Mouse (Mus musculus) spleen, postnatal 4 days (tissue): Measurements from ENCODE around the gene Pgrmc1.
A peak's percentile ranks its signal among the peaks of the same experiment; 100 is the strongest.

Experiments used
- DNase-seq, 2 experiments: peaks; one replicate each; pipeline ENCODE4 v3.0.0; 2022; ENCODE audit warnings: low spot score in 2 of 2

Pgrmc1 gene

DNA sequence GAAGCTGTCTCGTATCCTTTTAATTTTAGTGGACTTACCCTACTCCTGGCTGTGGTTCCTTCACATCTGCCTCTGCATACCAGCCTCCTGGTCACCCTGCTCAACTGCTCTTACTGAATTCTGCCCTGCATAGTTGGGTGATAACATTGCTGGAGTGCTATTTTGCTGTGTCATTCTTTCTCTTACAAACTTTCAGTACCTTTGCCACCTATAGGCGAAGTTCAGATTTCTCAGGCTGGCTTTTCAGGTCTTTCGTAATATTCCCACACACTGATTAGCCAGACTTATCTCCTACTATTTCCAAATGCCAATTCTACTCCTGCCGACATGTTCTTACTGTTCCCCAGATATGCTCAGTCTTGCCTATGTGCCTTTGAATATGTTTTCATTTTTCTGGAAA is 6.0 kb downstream of the Pgrmc1 start:
- DNase-seq = no peak

DNA sequence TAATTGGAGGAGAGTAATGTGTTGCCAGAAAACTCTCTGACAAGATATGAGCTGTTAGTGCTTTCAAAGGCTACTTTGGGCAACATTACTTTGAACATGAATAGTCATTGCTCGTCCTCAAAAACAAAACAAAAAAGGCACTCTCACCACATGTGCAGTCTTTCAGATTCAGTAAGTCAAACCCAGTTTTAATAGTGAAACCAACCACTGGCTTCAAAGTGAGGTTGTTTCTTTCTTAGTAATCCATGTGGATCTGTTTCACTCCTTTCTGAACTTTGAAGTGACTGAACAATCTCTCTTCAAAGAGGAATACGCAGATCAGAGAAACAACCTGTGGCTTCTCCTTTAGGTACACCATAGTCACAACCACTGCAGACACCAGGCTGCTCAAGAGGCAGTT is 11.1 kb downstream of the Pgrmc1 start:
- DNase-seq = no peak

DNA sequence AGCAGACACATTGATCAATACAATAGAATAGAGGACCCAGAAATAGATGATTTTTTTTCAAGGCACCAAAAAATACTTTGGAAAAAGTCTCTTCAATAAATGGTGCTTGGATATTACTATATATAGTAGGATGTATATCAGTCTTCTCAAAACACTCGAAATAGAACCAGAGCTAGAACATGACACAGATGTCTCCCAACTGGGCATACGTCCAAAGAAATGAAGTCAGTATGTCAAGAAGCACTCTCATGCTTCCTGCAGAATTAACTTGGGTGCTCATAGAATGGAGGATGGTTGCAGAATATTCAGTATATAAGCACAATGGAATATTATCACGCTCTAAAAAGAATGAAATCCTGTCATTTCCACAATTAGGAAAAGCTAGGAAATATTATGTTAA is 30.1 kb downstream of the Pgrmc1 start:
- DNase-seq = no peak

DNA sequence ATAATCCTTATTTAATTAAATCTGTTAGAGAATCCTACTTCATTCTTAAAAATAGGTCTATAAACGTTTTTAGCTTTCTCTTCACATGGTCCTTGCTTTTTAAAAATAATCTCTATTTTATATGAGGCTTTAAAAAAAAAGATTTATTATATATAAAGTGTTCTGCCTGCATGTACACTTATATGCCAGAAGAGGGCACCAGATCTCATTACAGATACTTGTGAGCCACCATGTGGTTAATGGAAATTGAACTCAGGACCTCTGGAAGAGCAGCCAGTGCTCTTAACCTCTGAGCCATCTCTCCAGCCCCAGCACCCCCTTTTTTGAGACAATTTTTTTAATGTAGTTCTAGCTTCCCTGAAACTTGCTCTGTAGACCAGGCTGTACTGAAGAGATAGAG is 32.8 kb downstream of the Pgrmc1 start:
- no peak for DNase-seq

DNA sequence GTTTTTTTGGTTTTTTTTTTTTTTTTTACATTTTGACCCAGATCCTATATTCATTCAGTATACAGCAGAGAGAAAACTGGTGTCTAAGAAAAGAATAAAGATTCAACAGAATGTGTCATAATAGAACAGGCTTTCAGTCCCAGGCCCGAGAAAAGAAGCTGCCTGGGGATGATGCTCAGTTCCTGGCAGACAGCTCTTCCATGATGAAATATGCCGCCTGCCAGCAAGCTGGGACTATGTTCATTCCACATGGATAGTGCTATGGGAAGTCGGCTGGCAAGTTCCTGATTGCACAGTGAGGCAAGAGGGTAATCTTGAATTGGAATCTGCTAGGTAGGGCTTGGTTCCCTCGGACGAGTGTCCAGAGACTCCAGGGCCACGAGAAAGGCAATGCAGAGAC is 42.0 kb downstream of the Pgrmc1 start:
- DNase-seq = no peak

DNA sequence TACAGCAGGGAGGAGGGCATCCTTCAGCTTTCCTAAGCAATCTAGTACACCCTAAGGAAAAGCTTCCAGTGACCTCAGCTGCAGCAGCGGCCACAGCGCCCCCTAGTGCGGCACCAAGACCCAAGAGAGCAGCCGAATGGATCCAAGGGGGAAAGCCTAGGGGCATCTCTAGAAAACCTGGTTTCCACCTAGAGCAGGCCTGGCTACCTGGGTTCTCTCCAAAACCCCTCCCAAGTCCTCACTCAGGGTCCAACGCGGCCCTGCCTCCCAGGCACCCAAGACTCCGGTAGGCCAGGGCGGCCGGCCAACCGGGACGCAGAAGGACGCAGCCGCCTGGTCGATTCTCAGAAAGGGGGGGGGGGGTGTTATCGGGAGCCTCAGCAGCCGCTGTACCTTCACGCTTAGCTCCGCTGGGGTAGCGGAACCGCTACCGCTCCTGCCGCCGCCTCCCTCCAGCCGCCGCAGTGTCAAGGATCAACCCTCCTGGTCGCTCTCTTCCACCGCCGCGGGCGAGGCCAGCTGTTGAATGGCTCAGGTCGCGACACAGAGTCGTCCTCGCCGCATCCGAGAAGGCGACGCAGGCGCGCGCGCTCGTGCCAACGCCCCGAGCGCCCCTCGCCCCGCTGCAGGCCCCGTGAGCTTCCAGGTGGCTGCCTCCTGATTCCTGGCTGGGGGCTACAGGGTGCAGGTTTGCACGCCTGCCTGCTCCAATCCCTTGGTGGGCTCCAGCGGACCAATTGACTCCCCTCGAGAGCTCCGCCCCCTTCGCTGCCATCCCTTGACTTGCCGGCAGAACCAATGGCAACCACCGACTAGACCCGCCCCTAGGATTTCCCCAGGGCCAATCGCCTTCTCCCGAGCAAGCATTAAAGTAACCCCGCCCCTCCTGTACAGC is 46.9 kb downstream of the Pgrmc1 start, which contains the start of gene Akap17b:
Gene Akap17b, minus strand, starts transcription at position 739 of the 895 bp plus-strand sequence.
- peak; percentile 79 to 84 for DNase-seq
